Mouse (Mus musculus) kidney, embryonic 14.5 days (tissue): ENCODE measurements around the gene Kif1a. TPM values are rescaled to one million over a fixed set of nuclear protein-coding genes. Genes with fewer than 3 reads are reported as not detected.

Experiments
- ATAC-seq: fragments of 200-750 bp; cut with Nextera tagmentation; 2 replicates; pipeline ENCODE4 v1.8.0; 2017; ENCODE audit warnings: moderate number of reproducible peaks, mild to moderate bottlenecking, moderate TSS enrichment, moderate library complexity; ENCODE audit not compliant: low FRiP score, low TSS enrichment
- H3K27ac ChIP-seq: fragments of 300-500 bp; sonication (generic); 2 replicates; pipeline ENCODE4 v1.5.1; 2014; ENCODE audit warnings: low read depth, mild to moderate bottlenecking, low read length, moderate library complexity, mixed read lengths
- H3K27me3 ChIP-seq: fragments of 300-500 bp; sonication (generic); 2 replicates; pipeline ENCODE4 v1.6.1; 2014; ENCODE audit warnings: mild to moderate bottlenecking, low read length; ENCODE audit not compliant: control insufficient read depth, insufficient read depth
- H3K36me3 ChIP-seq: fragments of 300-500 bp; sonication (generic); 2 replicates; pipeline ENCODE4 v1.6.1; 2014; ENCODE audit warnings: low read length, mixed read lengths; ENCODE audit not compliant: control insufficient read depth, insufficient read depth
- H3K4me1 ChIP-seq: fragments of 300-500 bp; sonication (generic); 2 replicates; pipeline ENCODE4 v1.6.1; 2014; ENCODE audit warnings: low read length, mixed read lengths; ENCODE audit not compliant: control insufficient read depth, insufficient read depth
- H3K4me2 ChIP-seq: fragments of 300-500 bp; sonication (generic); replicated peaks from 2 replicates; pipeline ENCODE4 v1.6.1; 2014; ENCODE audit warnings: low read depth, mild to moderate bottlenecking, low read length
- H3K4me3 ChIP-seq: fragments of 300-500 bp; sonication (generic); 2 replicates; pipeline ENCODE4 v1.5.1; 2014; ENCODE audit warnings: mild to moderate bottlenecking, low read length
- H3K9ac ChIP-seq: fragments of 300-500 bp; sonication (generic); 2 replicates; pipeline ENCODE4 v1.6.1; 2014; ENCODE audit warnings: low read depth, mild to moderate bottlenecking, low read length, moderate library complexity
- H3K9me3 ChIP-seq: fragments of 300-500 bp; sonication (generic); 2 replicates; pipeline ENCODE4 v1.6.1; 2016; ENCODE audit warnings: low read length; ENCODE audit not compliant: control insufficient read depth
- WGBS: fragments of 180-500 bp; shearing (Covaris S2); extraction: QIAGEN DNeasy Blood & Tissue Kit; methylation state at CpG from one replicate; pipeline ENCODE4 v1.1.7; 2014; 5-methylcytosine and 5-hydroxymethylcytosine counted together
- polyA plus RNA-seq: library from polyadenylated mRNA; unstranded; fragments of >200 nt; fragmentation: Nextera tagmentation; extraction: Ambion mirVana; gene quantifications from 2 replicates; pipeline ENCODE4 v1.2.1, GENCODE M21; 2014

The Kif1a gene
- polyA plus RNA-seq, 1 experiment from 2014 or later: 6.9 TPM

DNA sequence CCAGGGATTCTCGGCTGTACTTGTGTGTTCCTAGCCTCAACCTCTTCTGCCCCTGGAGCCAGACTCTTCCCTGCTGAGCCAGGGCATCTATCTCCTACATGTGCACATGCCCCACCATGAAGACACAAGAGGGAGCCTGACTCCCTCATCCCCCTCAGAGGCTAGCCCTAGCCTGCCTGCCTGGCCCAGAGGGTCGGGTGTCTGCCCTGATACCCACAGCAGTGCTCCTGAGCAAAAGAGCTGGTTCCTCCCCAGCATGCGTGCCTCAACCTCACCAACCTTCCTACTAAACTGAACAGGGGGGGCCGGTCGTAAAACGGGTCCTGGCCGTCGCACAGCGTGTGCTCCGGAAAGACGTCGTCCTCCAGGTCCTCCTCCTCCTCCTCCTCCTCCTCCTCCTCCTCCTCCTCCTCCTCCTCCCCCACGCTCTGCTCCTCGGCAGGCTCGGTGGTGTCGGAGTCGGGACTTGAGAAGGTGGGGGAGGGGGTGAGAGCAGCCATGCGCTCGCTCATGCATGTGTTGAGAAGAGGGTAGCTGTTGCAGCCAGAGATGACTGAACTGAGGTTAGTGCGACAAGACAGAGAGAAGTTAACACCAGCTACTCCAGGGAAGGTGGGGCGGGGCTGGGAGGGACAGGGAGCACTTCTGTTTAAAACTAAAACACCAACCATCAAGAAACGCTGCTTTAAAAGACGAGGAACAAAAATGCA is 50.5 kb downstream of the Kif1a start:
- Histone ChIP-seq H3K4me1 (no peaks in the 10 kb centered on the region), H3K27ac (no peak overlapping the region), H3K9me3 (no peaks in the 10 kb centered on the region), H3K36me3 (no peaks in the 10 kb centered on the region), H3K27me3 (no peaks in the 10 kb centered on the region), H3K9ac (0 out of 2 replicates have a peak overlapping the region, but pooled peaks have one; percentile 28), H3K4me2 (peak overlapping the region; percentile 36), H3K4me3 (no peak overlapping the region)
- WGBS: 20% methylated on average over 18 of the region's 23 CpGs
- ATAC-seq: peak; percentile 70

GRCm38 (mm10) chr1:93050071-93050470 is 51.7 kb downstream of the Kif1a start:
- H3K4me1 ChIP-seq: no peaks in the 10 kb centered on the region
- H3K27ac ChIP-seq: no peak overlapping the region
- no peaks in the 10 kb centered on the region for H3K36me3 ChIP-seq
- no peak overlapping the region for H3K4me2 ChIP-seq
- no peaks in the 10 kb centered on the region for H3K9me3 ChIP-seq
- H3K27me3 ChIP-seq: no peaks in the 10 kb centered on the region
- H3K4me3 ChIP-seq: no peak overlapping the region
- ATAC-seq: no peak
- 79% methylated on average over 3 of the region's 3 CpGs for WGBS
- H3K9ac ChIP-seq: no peak overlapping the region

- H3K27ac ChIP-seq: no peak overlapping the region
- no peaks in the 10 kb centered on the region for H3K4me1 ChIP-seq
- no peaks in the 10 kb centered on the region for H3K36me3 ChIP-seq
- WGBS: 89% methylated on average over 10 of the region's 10 CpGs
- H3K9ac ChIP-seq: no peak overlapping the region
- no peaks in the 10 kb centered on the region for H3K9me3 ChIP-seq
- ATAC-seq: no peak
- H3K4me2 ChIP-seq: no peak overlapping the region
- no peak overlapping the region for H3K4me3 ChIP-seq
- no peaks in the 10 kb centered on the region for H3K27me3 ChIP-seq
Observed at GRCm38 (mm10) chr1:93046153-93046789, 55.5 kb downstream of the Kif1a start.

GRCm38 (mm10) chr1:93035981-93036380 is 65.8 kb downstream of the Kif1a start:
- 78% methylated on average over 4 of the region's 4 CpGs for WGBS
- H3K27ac ChIP-seq: no peak overlapping the region
- ATAC-seq: no peak
- peaks cover 2% of the 10 kb centered on the region; the same call in 1 of the 2 replicates for H3K9me3 ChIP-seq
- H3K4me1 ChIP-seq: no peaks in the 10 kb centered on the region
- H3K27me3 ChIP-seq: no peaks in the 10 kb centered on the region
- H3K9ac ChIP-seq: no peak overlapping the region
- H3K36me3 ChIP-seq: no peaks in the 10 kb centered on the region
- no peak overlapping the region for H3K4me2 ChIP-seq
- H3K4me3 ChIP-seq: no peak overlapping the region

DNA sequence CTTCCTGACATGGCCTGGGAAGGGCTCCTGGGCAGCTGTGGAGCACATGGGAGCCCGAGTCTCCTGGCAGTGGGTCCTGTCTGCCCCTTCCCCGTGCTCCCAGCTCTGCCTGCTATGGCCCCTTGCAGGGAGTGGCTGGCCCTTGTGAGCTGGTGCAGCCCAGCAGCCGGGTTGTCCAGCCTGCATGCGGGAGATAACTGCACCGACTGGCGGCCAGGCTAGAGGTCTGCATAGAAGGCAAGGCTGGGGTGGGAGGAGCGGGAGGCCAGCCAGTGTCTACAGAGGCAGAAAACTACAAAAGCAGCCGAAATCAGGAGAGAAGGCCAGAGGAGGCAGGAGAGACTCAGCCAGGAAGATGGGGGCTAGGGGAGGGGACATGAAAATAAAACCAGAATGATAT is 67.8 kb downstream of the Kif1a start:
- Histone ChIP-seq H3K4me1 (no peaks in the 10 kb centered on the region), H3K27ac (no peak overlapping the region), H3K9ac (no peak overlapping the region), H3K4me3 (no peak overlapping the region), H3K36me3 (no peaks in the 10 kb centered on the region), H3K4me2 (no peak overlapping the region), H3K27me3 (no peaks in the 10 kb centered on the region), H3K9me3 (peaks cover 2% of the 10 kb centered on the region; the same call in 1 of the 2 replicates)
- 43% methylated on average over 8 of the region's 8 CpGs for WGBS
- ATAC-seq: no peak

DNA sequence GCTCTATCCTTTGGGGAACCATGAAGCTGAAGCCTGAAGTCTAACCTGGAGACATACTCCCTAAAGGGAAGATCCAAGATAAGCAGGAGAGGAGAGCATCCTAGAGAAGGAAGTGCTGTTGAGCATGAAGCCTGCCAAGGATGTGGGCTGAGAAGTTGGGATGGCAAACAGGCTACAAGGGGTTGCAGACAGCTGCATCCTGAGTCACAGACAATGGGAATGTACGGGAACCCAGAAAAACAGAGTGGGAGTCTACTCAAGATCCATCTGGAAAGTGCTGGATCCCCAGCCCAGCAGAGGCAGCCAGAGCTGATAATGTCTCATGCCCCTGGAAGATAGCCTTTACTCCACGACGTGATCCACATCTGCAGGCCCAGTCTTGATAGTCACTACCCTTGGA is 70.6 kb downstream of the Kif1a start:
- no peak for ATAC-seq
- H3K4me1 ChIP-seq: no peaks in the 10 kb centered on the region
- H3K9me3 ChIP-seq: no peaks in the 10 kb centered on the region
- H3K27me3 ChIP-seq: no peaks in the 10 kb centered on the region
- H3K4me3 ChIP-seq: no peak overlapping the region
- 91% methylated on average over 3 of the region's 3 CpGs for WGBS
- H3K9ac ChIP-seq: no peak overlapping the region
- H3K36me3 ChIP-seq: no peaks in the 10 kb centered on the region
- H3K4me2 ChIP-seq: no peak overlapping the region
- H3K27ac ChIP-seq: no peak overlapping the region

DNA sequence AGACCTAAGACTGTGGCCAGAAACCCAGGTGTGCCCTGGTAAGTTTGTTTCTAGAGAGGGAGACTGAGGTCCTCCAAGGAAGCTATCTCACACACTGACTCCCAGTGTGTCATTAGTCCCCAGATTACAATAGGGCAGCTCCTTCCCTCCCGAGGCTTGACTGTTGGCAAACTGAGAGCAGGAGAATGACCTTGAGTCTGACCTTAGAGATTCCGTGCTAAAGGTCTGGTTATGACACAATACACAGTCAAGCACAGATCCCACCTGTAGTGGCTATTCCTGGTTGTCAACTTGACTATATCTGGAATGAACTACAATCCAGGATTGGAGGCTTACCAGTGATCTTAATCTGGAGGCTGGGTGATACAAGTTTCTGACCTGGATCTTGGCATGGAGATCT is 71.7 kb downstream of the Kif1a start:
- no peaks in the 10 kb centered on the region for H3K4me1 ChIP-seq
- no peaks in the 10 kb centered on the region for H3K27me3 ChIP-seq
- no peak for ATAC-seq
- no peaks in the 10 kb centered on the region for H3K9me3 ChIP-seq
- WGBS: 65% methylated on average over 2 of the region's 2 CpGs
- no peak overlapping the region for H3K27ac ChIP-seq
- H3K4me3 ChIP-seq: no peak overlapping the region
- no peak overlapping the region for H3K4me2 ChIP-seq
- no peaks in the 10 kb centered on the region for H3K36me3 ChIP-seq
- H3K9ac ChIP-seq: no peak overlapping the region

- Histone ChIP-seq H3K9me3 (no peaks in the 10 kb centered on the region), H3K4me3 (no peak overlapping the region), H3K27ac (no peak overlapping the region), H3K9ac (no peak overlapping the region), H3K4me1 (no peaks in the 10 kb centered on the region), H3K36me3 (no peaks in the 10 kb centered on the region), H3K4me2 (no peak overlapping the region), H3K27me3 (no peaks in the 10 kb centered on the region)
- 95% methylated on average over 10 of the region's 10 CpGs for WGBS
- no peak for ATAC-seq
Observed at GRCm38 (mm10) chr1:93029387-93029786, 72.4 kb downstream of the Kif1a start.

- H3K27me3 ChIP-seq: no peaks in the 10 kb centered on the region
- no peak overlapping the region for H3K4me2 ChIP-seq
- H3K36me3 ChIP-seq: no peaks in the 10 kb centered on the region
- H3K4me3 ChIP-seq: no peak overlapping the region
- 87% methylated on average over 8 of the region's 8 CpGs for WGBS
- H3K4me1 ChIP-seq: no peaks in the 10 kb centered on the region
- H3K9ac ChIP-seq: no peak overlapping the region
- no peaks in the 10 kb centered on the region for H3K9me3 ChIP-seq
- ATAC-seq: no peak
- H3K27ac ChIP-seq: no peak overlapping the region
Observed at GRCm38 (mm10) chr1:93026600-93026999, 75.2 kb downstream of the Kif1a start.
